8 mouse cellular contexts compared by ENCODE assay signal in the genomic region with DNA sequence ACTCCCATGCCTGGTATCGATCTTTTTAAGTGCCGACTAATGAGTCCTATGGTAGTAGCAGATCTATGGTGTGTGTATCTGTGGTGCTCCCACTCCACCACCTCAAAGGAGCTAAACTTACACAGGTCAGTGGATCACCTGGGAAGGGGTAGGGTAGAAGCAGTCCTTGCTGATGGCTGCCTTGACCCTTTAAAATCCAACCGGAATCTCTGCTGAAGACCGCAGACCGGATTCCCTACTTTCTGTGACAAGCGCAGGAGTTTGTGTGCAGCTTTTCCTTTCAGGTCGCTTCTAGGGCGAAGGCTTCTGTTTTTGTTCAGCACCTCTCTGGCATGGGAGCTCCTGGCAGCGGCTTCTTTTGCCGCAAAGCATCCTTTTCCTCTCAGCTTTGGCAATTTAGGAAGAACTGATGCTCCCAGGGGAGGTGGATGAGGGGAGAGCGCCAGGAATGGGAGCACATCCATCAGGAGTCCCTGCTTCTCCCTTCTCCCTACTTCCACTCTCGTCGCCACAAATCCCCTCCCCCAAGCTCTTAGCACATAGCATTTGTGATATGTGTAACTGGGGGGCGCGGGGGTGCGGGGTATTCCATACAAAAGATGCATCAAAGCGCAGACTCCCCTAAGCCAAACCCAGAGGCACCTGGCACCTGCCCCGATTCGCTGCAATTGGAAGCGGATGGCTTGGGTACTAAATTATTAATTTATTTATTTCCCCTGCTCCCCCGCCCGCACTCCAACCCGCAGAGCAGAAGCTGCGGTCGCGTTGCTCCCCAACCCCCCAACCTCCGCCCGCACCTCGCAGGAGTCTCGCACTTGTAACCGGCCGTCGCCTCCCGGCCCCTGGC. TPM values are rescaled to one million over a fixed set of nuclear protein-coding genes. Genes with fewer than 3 reads are reported as not detected.
DNase-seq lines count a peak whose midpoint lies in the region; ATAC-seq and TF ChIP-seq lines count a peak whose summit lies in the region.

No protein-coding gene starts in this region.

- no peak overlapping the region for H3K9ac ChIP-seq in lung, embryonic 14.5 days
- peak overlapping the region; percentile 71 for H3K9ac ChIP-seq in hindbrain, embryonic 11.5 days (ENCODE audit: low read depth, low read length)
- H3K9ac ChIP-seq in limb, embryonic 11.5 days (ENCODE audit: low read length), result no peak overlapping the region; the same call in 1 of the 2 replicates

- H3K4me2 ChIP-seq in lung, embryonic 14.5 days, result peak overlapping the region; percentile 97
- peak overlapping the region; percentile 90 for H3K4me2 ChIP-seq in hindbrain, embryonic 11.5 days (replicated peaks; ENCODE audit: low read depth, low read length)
- peak overlapping the region; percentile 97 for H3K4me2 ChIP-seq in limb, embryonic 11.5 days (ENCODE audit: low read depth, severe bottlenecking)

- TF ChIP-seq POLR2A in lung, adult 2 months (IDR thresholded peaks at IDR 0.05; ENCODE audit: borderline replicate concordance, extremely low read depth, low read depth, low read length), result no peak
- TF ChIP-seq POLR2A in cortical plate, adult 2 months (IDR thresholded peaks at IDR 0.05; ENCODE audit: extremely low read depth, insufficient read depth, low read length), result no peak
- TF ChIP-seq POLR2A in olfactory bulb, adult 2 months (IDR thresholded peaks at IDR 0.05; ENCODE audit: insufficient read depth, low read depth, low read length), result no peak; the same call in 1 of the 2 replicates

- no peak overlapping the region for H3K27ac ChIP-seq in lung, embryonic 14.5 days (ENCODE audit: low read depth)
- peak overlapping the region; percentile 78 for H3K27ac ChIP-seq in cortical plate, adult 2 months (ENCODE audit: insufficient read depth, low read length)
- peak overlapping the region; percentile 79 for H3K27ac ChIP-seq in hindbrain, embryonic 11.5 days (ENCODE audit: low read depth, low read length)
- H3K27ac ChIP-seq in limb, embryonic 11.5 days (replicated peaks; ENCODE audit: low read depth, low read length), result no peak overlapping the region
- H3K27ac ChIP-seq in olfactory bulb, adult 2 months (ENCODE audit: insufficient read depth, low read depth, low read length), result no peak overlapping the region

- DNase-seq in lung, embryonic 14.5 days, result peak; percentile 13
- no peak for DNase-seq in lung, adult 2 months
- DNase-seq in hindbrain, embryonic 11.5 days (ENCODE audit: low spot score), result peak; percentile 63
- DNase-seq in limb, embryonic 11.5 days (ENCODE audit: low spot score), result peak; percentile 36
- no peak for DNase-seq in kidney, adult 11 months

- H3K4me3 ChIP-seq in lung, embryonic 14.5 days (ENCODE audit: low read depth, low read length), result peak overlapping the region; percentile 57
- no peak overlapping the region for H3K4me3 ChIP-seq in lung, adult 2 months (replicated peaks; ENCODE audit: extremely low read depth, low read depth, low read length)
- peak overlapping the region; percentile 85 for H3K4me3 ChIP-seq in cortical plate, adult 2 months (ENCODE audit: insufficient read depth, low read length)
- peak overlapping the region; percentile 77 for H3K4me3 ChIP-seq in hindbrain, embryonic 11.5 days (ENCODE audit: low read depth, low read length)
- peak overlapping the region; percentile 51 for H3K4me3 ChIP-seq in limb, embryonic 11.5 days (ENCODE audit: low read depth, low read length)
- peak overlapping the region; percentile 92 for H3K4me3 ChIP-seq in olfactory bulb, adult 2 months (ENCODE audit: insufficient read depth, low read depth, low read length)

- H3K9me3 ChIP-seq in lung, embryonic 14.5 days (ENCODE audit: low read depth, low read length), result no peaks in the 10 kb centered on the region
- no peaks in the 10 kb centered on the region for H3K9me3 ChIP-seq in hindbrain, embryonic 11.5 days (ENCODE audit: control insufficient read depth, low read length)
- H3K9me3 ChIP-seq in limb, embryonic 11.5 days (ENCODE audit: control insufficient read depth, low read length), result no peaks in the 10 kb centered on the region

- ATAC-seq in lung, embryonic 14.5 days (ENCODE audit: insufficient read depth), result peak; percentile 14; the same call in 1 of the 2 replicates
- peak; percentile 67 for ATAC-seq in hindbrain, embryonic 11.5 days (ENCODE audit: low FRiP score)
- ATAC-seq in limb, embryonic 11.5 days (ENCODE audit: insufficient number of reproducible peaks, low FRiP score, low TSS enrichment, low read depth), result peak; percentile 49; the same call in 1 of the 2 replicates
- no peak for ATAC-seq in activated CD4-positive, CD25-positive, alpha-beta regulatory T cell, adult 4 months

- H3K4me1 ChIP-seq in lung, embryonic 14.5 days (ENCODE audit: insufficient read depth), result no peaks in the 10 kb centered on the region
- no peaks in the 10 kb centered on the region for H3K4me1 ChIP-seq in lung, adult 2 months (ENCODE audit: control insufficient read depth, insufficient read depth, low read length)
- H3K4me1 ChIP-seq in cortical plate, adult 2 months (ENCODE audit: control insufficient read depth, insufficient read depth, low read length), result no peaks in the 10 kb centered on the region
- H3K4me1 ChIP-seq in hindbrain, embryonic 11.5 days (replicated peaks; ENCODE audit: control insufficient read depth, insufficient read depth, low read length), result no peaks in the 10 kb centered on the region
- H3K4me1 ChIP-seq in limb, embryonic 11.5 days (ENCODE audit: control insufficient read depth, insufficient read depth, low read length), result no peaks in the 10 kb centered on the region
- H3K4me1 ChIP-seq in olfactory bulb, adult 2 months (ENCODE audit: control insufficient read depth, insufficient read depth, low read length), result no peaks in the 10 kb centered on the region

- WGBS in lung, embryonic 14.5 days, result 4% methylated on average over 34 of the region's 34 CpGs
- WGBS in lung, adult 2 months, result 5% methylated on average over 34 of the region's 34 CpGs
- 4% methylated on average over 29 of the region's 34 CpGs for WGBS in hindbrain, embryonic 11.5 days
- 3% methylated on average over 34 of the region's 34 CpGs for WGBS in limb, embryonic 11.5 days
- WGBS in olfactory bulb, adult 2 months, result 1% methylated on average over 34 of the region's 34 CpGs

- H3K36me3 ChIP-seq in lung, embryonic 14.5 days (ENCODE audit: insufficient read depth), result no peaks in the 10 kb centered on the region
- H3K36me3 ChIP-seq in hindbrain, embryonic 11.5 days (ENCODE audit: control insufficient read depth, insufficient read depth, low read length), result no peaks in the 10 kb centered on the region
- H3K36me3 ChIP-seq in limb, embryonic 11.5 days (ENCODE audit: control insufficient read depth, insufficient read depth, low read length), result no peaks in the 10 kb centered on the region

- TF ChIP-seq CTCF in lung, embryonic 14.5 days (IDR thresholded peaks at IDR 0.05; ENCODE audit: low read depth), result 0 out of 2 replicates have a peak, but pooled peaks have one; percentile 6
- no peak for TF ChIP-seq CTCF in lung, adult 2 months (IDR thresholded peaks at IDR 0.05; ENCODE audit: insufficient read depth, low read length)
- TF ChIP-seq CTCF in cortical plate, adult 2 months (IDR thresholded peaks at IDR 0.05; ENCODE audit: extremely low read depth, insufficient read depth, low read length), result no peak
- TF ChIP-seq CTCF in olfactory bulb, adult 2 months (IDR thresholded peaks at IDR 0.05; ENCODE audit: insufficient read depth, low read depth, low read length), result no peak

- H3K27me3 ChIP-seq in lung, embryonic 14.5 days (ENCODE audit: insufficient read depth, low read length), result peaks cover 30% of the 10 kb centered on the region
- peaks cover 7% of the 10 kb centered on the region; the same call in 1 of the 2 replicates for H3K27me3 ChIP-seq in hindbrain, embryonic 11.5 days (ENCODE audit: control insufficient read depth, insufficient read depth, low read length)
- H3K27me3 ChIP-seq in limb, embryonic 11.5 days (ENCODE audit: control insufficient read depth, insufficient read depth, low read length), result peaks cover 29% of the 10 kb centered on the region

RNA-seq across cellular contexts. Expression of a gene that starts 0.5 kb away (rescaled TPM):
- polyA plus RNA-seq in lung, embryonic 14.5 days (2014; fragmentation: Nextera tagmentation; extraction: Ambion mirVana), result 0.07 and 0.15 TPM in 2 replicates
- not detected in 2 replicates for polyA plus RNA-seq in lung, adult 2 months (2012; rRNA removed)
- 6.5 and 7.2 TPM in 2 replicates for polyA plus RNA-seq in cortical plate, adult 2 months (2012; rRNA removed)
- polyA plus RNA-seq in hindbrain, embryonic 11.5 days (2014; fragmentation: Nextera tagmentation; extraction: Ambion mirVana), result 2.9 and 3.5 TPM in 2 replicates
- polyA plus RNA-seq in limb, embryonic 11.5 days (2014; fragmentation: Nextera tagmentation; extraction: Ambion mirVana), result 0.48 and 0.96 TPM in 2 replicates
- not detected in 2 replicates for polyA plus RNA-seq in olfactory bulb, adult 2 months (2012; ENCODE audit: insufficient read depth, insufficient read length, low replicate concordance, missing spikeins)
- not detected for polyA plus RNA-seq in activated CD4-positive, CD25-positive, alpha-beta regulatory T cell, adult 4 months (2017; shearing (Covaris generic))

Comparison
In these comparisons a context has a peak if more than half of its experiments do, and no peak if none do; other contexts are left out.
1. DNase-seq: peak in lung, embryonic 14.5 days (single experiment), hindbrain, embryonic 11.5 days (single experiment) and limb, embryonic 11.5 days (single experiment); none in lung, adult 2 months (single experiment) and kidney, adult 11 months (single experiment).
2. H3K27ac ChIP-seq: peak in cortical plate, adult 2 months (single experiment) and hindbrain, embryonic 11.5 days (single experiment); none in lung, embryonic 14.5 days (single experiment), limb, embryonic 11.5 days (single experiment) and olfactory bulb, adult 2 months (single experiment).
3. Peak in every context shown above with its lines, with median percentiles within 50 percentile points of each other: H3K4me2 ChIP-seq.